Mouse (Mus musculus): ENCODE data around the gene Fbrsl1.

- TF ChIP-seq CTCF (IDR thresholded peaks at IDR 0.05; ENCODE audit: control insufficient read depth, insufficient read depth, low read length) (no peak), POLR2A (IDR thresholded peaks at IDR 0.05; ENCODE audit: borderline replicate concordance, control insufficient read depth, low read depth, low read length) (no peak)
Measured at GRCm38 (mm10) chr5:110395006-110395661, 53.2 kb downstream of the Fbrsl1 start.

All from bone marrow, adult 2 months (tissue).